ENCODE assay signal across 9 mouse cellular contexts in genomic region chr3:97324046-97324445, GRCm38 (mm10). TPM values are rescaled to one million over a fixed set of nuclear protein-coding genes. Genes with fewer than 3 reads are reported as not detected.
DNase-seq lines count a peak whose midpoint lies in the region; ATAC-seq lines count a peak whose summit lies in the region.
"Had no signal": no experiment of that assay in that cellular context is flagged by ENCODE, and none has a peak within 500 bp of the region (broad histone marks: within the 10 kb centered on the region; RNA-seq: fewer than 3 reads in every experiment).

No protein-coding gene starts in this region.

- WGBS in lung, embryonic 15.5 days: 44% methylated on average over 17 of the region's 17 CpGs
- 19% methylated on average over 17 of the region's 17 CpGs for WGBS in forebrain, embryonic 16.5 days
- WGBS in midbrain, embryonic 10.5 days: 62% methylated on average over 17 of the region's 17 CpGs
- WGBS in stomach, embryonic 14.5 days: 45% methylated on average over 17 of the region's 17 CpGs

- DNase-seq in lung, postnatal 4 days: no peak
- peak; percentile 22 for DNase-seq in midbrain, embryonic 10.5 days (ENCODE audit: low spot score)
- no peak for DNase-seq in kidney, postnatal 36 days
- DNase-seq in kidney, postnatal 25 days: no peak
- DNase-seq: thymus, postnatal 25 days had no signal

- H3K36me3 ChIP-seq in lung, embryonic 15.5 days: no peaks in the 10 kb centered on the region
- no peaks in the 10 kb centered on the region for H3K36me3 ChIP-seq in forebrain, embryonic 16.5 days (ENCODE audit: control insufficient read depth, insufficient read depth)
- no peaks in the 10 kb centered on the region for H3K36me3 ChIP-seq in midbrain, embryonic 10.5 days
- H3K36me3 ChIP-seq in stomach, embryonic 14.5 days (ENCODE audit: control insufficient read depth, insufficient read depth, low read length): no peaks in the 10 kb centered on the region

- peak overlapping the region; percentile 23 for H3K4me2 ChIP-seq in lung, embryonic 15.5 days
- H3K4me2 ChIP-seq in forebrain, embryonic 16.5 days (ENCODE audit: low read length): peak overlapping the region; percentile 46
- H3K4me2 ChIP-seq in stomach, embryonic 14.5 days (replicated peaks; ENCODE audit: low read depth, low read length): peak overlapping the region; percentile 18; the same call in 1 of the 2 replicates

- H3K4me3 ChIP-seq in lung, embryonic 15.5 days: no peak overlapping the region
- H3K4me3 ChIP-seq in forebrain, embryonic 16.5 days (replicated peaks; ENCODE audit: low read length): peak overlapping the region; percentile 38
- no peak overlapping the region for H3K4me3 ChIP-seq in midbrain, embryonic 10.5 days
- no peak overlapping the region for H3K4me3 ChIP-seq in stomach, embryonic 14.5 days (ENCODE audit: low read depth, low read length)

- no peaks in the 10 kb centered on the region for H3K4me1 ChIP-seq in lung, embryonic 15.5 days
- peaks cover 16% of the 10 kb centered on the region for H3K4me1 ChIP-seq in forebrain, embryonic 16.5 days (replicated peaks; ENCODE audit: control insufficient read depth, insufficient read depth, low read length)
- H3K4me1 ChIP-seq in midbrain, embryonic 10.5 days: peaks cover 31% of the 10 kb centered on the region
- 0 out of 2 replicates have a peak, but pooled peaks cover 4% of the 10 kb centered on the region for H3K4me1 ChIP-seq in stomach, embryonic 14.5 days (ENCODE audit: control insufficient read depth, insufficient read depth, low read length)

- no peak overlapping the region for H3K9ac ChIP-seq in lung, embryonic 15.5 days
- H3K9ac ChIP-seq in forebrain, embryonic 16.5 days (replicated peaks; ENCODE audit: low read depth, low read length): 0 out of 2 replicates have a peak overlapping the region, but pooled peaks have one; percentile 26
- no peak overlapping the region for H3K9ac ChIP-seq in stomach, embryonic 14.5 days (replicated peaks; ENCODE audit: low read depth, low read length)

- 0 out of 2 replicates have a peak, but pooled peaks cover 3% of the 10 kb centered on the region for H3K27me3 ChIP-seq in lung, embryonic 15.5 days
- H3K27me3 ChIP-seq in forebrain, embryonic 16.5 days (replicated peaks; ENCODE audit: control insufficient read depth, insufficient read depth, low read length): no peaks in the 10 kb centered on the region
- H3K27me3 ChIP-seq in midbrain, embryonic 10.5 days (ENCODE audit: low read depth, poor library complexity, severe bottlenecking): peaks cover 5% of the 10 kb centered on the region; the same call in 1 of the 2 replicates
- H3K27me3 ChIP-seq in stomach, embryonic 14.5 days (ENCODE audit: control insufficient read depth, insufficient read depth, low read length): no peaks in the 10 kb centered on the region

- no peaks in the 10 kb centered on the region for H3K9me3 ChIP-seq in lung, embryonic 15.5 days
- H3K9me3 ChIP-seq in forebrain, embryonic 16.5 days (ENCODE audit: control insufficient read depth, low read length): no peaks in the 10 kb centered on the region
- H3K9me3 ChIP-seq in midbrain, embryonic 10.5 days (replicated peaks): peaks cover 5% of the 10 kb centered on the region; the same call in 1 of the 2 replicates
- H3K9me3 ChIP-seq in stomach, embryonic 14.5 days (ENCODE audit: control insufficient read depth, low read depth, low read length): no peaks in the 10 kb centered on the region

- no peak overlapping the region for H3K27ac ChIP-seq in lung, embryonic 15.5 days
- H3K27ac ChIP-seq in forebrain, embryonic 16.5 days (ENCODE audit: low read length): no peak overlapping the region
- H3K27ac ChIP-seq in midbrain, embryonic 10.5 days (replicated peaks): no peak overlapping the region
- H3K27ac ChIP-seq in stomach, embryonic 14.5 days (ENCODE audit: low read length): no peak overlapping the region

- ATAC-seq in lung, embryonic 15.5 days (ENCODE audit: borderline replicate concordance, extremely low read depth, low FRiP score, low TSS enrichment): no peak
- ATAC-seq in forebrain, embryonic 16.5 days: peak; percentile 56
- ATAC-seq in stomach, embryonic 14.5 days (ENCODE audit: insufficient number of reproducible peaks, insufficient read depth, low FRiP score, low read depth): no peak
- no peak for ATAC-seq in erythroid progenitor cell, adult 5-6 weeks (replicated peaks; ENCODE audit: low FRiP score, poor library complexity, severe bottlenecking)

RNA-seq across cellular contexts. Expression of gene Bcl9, which starts 26.3 kb away (rescaled TPM):
- polyA plus RNA-seq in lung, embryonic 15.5 days (2015; fragmentation: Nextera tagmentation; extraction: Ambion mirVana): 44.1 and 46.7 TPM in 2 replicates
- 102 and 109 TPM in 2 replicates for polyA plus RNA-seq in forebrain, embryonic 16.5 days (2015; fragmentation: Nextera tagmentation; extraction: Ambion mirVana)
- 47.2 and 56.2 TPM in 2 replicates for polyA plus RNA-seq in midbrain, embryonic 10.5 days (2016; fragmentation: Nextera tagmentation; extraction: Ambion mirVana)
- 58.2 and 72.0 TPM in 2 replicates for polyA plus RNA-seq in stomach, embryonic 14.5 days (2014; fragmentation: Nextera tagmentation; extraction: Ambion mirVana)
- total RNA-seq in erythroid progenitor cell, adult 5-6 weeks (2015; ENCODE audit: low replicate concordance): 14.4 and 45.7 TPM in 2 replicates
- 0.13 and 0.76 TPM in 2 replicates for total RNA-seq in erythroid progenitor cell, adult 5-6 weeks (2017; ENCODE audit: low replicate concordance)
